8 mouse cellular contexts compared by ENCODE assay signal in genomic region chr5:130171956-130172601, GRCm38 (mm10). TPM values are rescaled to one million over a fixed set of nuclear protein-coding genes. Genes with fewer than 3 reads are reported as not detected.
DNase-seq lines count a peak whose midpoint lies in the region; ATAC-seq and TF ChIP-seq lines count a peak whose summit lies in the region.

No protein-coding gene starts in this region.

- H3K4me3 ChIP-seq in intestine, postnatal 0 days (ENCODE audit: low read depth, low read length), result peak overlapping the region; percentile 72
- peak overlapping the region; percentile 93 for H3K4me3 ChIP-seq in lung, embryonic 14.5 days (ENCODE audit: low read depth, low read length)
- peak overlapping the region; percentile 58 for H3K4me3 ChIP-seq in neural tube, embryonic 15.5 days (replicated peaks)

- no peaks in the 10 kb centered on the region for H3K9me3 ChIP-seq in intestine, postnatal 0 days (ENCODE audit: control insufficient read depth)
- no peaks in the 10 kb centered on the region for H3K9me3 ChIP-seq in lung, embryonic 14.5 days (ENCODE audit: low read depth, low read length)
- H3K9me3 ChIP-seq in neural tube, embryonic 15.5 days (replicated peaks), result no peaks in the 10 kb centered on the region

- TF ChIP-seq CTCF in intestine, postnatal 0 days (IDR thresholded peaks at IDR 0.05; ENCODE audit: low read depth), result no peak
- TF ChIP-seq CTCF in lung, embryonic 14.5 days (IDR thresholded peaks at IDR 0.05; ENCODE audit: low read depth), result no peak

- peak; percentile 35 to 71 for DNase-seq in urinary bladder, adult 18-20 months (ENCODE audit: low spot score in 2 of 2)
- DNase-seq in urinary bladder, postnatal 10 days (ENCODE audit: low spot score), result no peak
- DNase-seq in embryo, embryonic 10.5 days (ENCODE audit: low spot score), result peak; percentile 52
- DNase-seq in lung, embryonic 14.5 days, result peak; percentile 72
- no peak for DNase-seq in cerebellum, adult 9-11 months

- H3K27me3 ChIP-seq in intestine, postnatal 0 days (replicated peaks; ENCODE audit: control insufficient read depth, insufficient read depth, low read length), result no peaks in the 10 kb centered on the region
- no peaks in the 10 kb centered on the region for H3K27me3 ChIP-seq in lung, embryonic 14.5 days (ENCODE audit: insufficient read depth, low read length)
- no peaks in the 10 kb centered on the region for H3K27me3 ChIP-seq in neural tube, embryonic 15.5 days (replicated peaks)

- H3K36me3 ChIP-seq in intestine, postnatal 0 days (ENCODE audit: control insufficient read depth, insufficient read depth), result no peaks in the 10 kb centered on the region
- H3K36me3 ChIP-seq in lung, embryonic 14.5 days (ENCODE audit: insufficient read depth), result no peaks in the 10 kb centered on the region
- H3K36me3 ChIP-seq in neural tube, embryonic 15.5 days, result no peaks in the 10 kb centered on the region

- peak; percentile 78 for ATAC-seq in granulocyte monocyte progenitor cell, adult 5-6 weeks (replicated peaks; ENCODE audit: poor library complexity, severe bottlenecking)
- peak; percentile 73 for ATAC-seq in intestine, postnatal 0 days
- ATAC-seq in lung, embryonic 14.5 days (ENCODE audit: insufficient read depth), result peak; percentile 84
- peak; percentile 84 for ATAC-seq in neural tube, embryonic 15.5 days (ENCODE audit: low FRiP score)

- H3K9ac ChIP-seq in intestine, postnatal 0 days (ENCODE audit: low read depth, low read length), result peak overlapping the region; percentile 90
- peak overlapping the region; percentile 86 for H3K9ac ChIP-seq in lung, embryonic 14.5 days
- peak overlapping the region; percentile 83 for H3K9ac ChIP-seq in neural tube, embryonic 15.5 days (replicated peaks)

- H3K27ac ChIP-seq in intestine, postnatal 0 days (ENCODE audit: low read depth, low read length), result peak overlapping the region; percentile 92
- peak overlapping the region; percentile 81 for H3K27ac ChIP-seq in lung, embryonic 14.5 days (ENCODE audit: low read depth)
- peak overlapping the region; percentile 92 for H3K27ac ChIP-seq in neural tube, embryonic 15.5 days (replicated peaks)

- 1% methylated on average over 38 of the region's 46 CpGs for WGBS in intestine, postnatal 0 days
- 1% methylated on average over 39 of the region's 46 CpGs for WGBS in lung, embryonic 14.5 days
- WGBS in neural tube, embryonic 15.5 days, result 2% methylated on average over 37 of the region's 46 CpGs

- H3K4me1 ChIP-seq in intestine, postnatal 0 days (replicated peaks; ENCODE audit: control insufficient read depth, insufficient read depth, low read length), result peaks cover 7% of the 10 kb centered on the region; the same call in 1 of the 2 replicates
- H3K4me1 ChIP-seq in lung, embryonic 14.5 days (ENCODE audit: insufficient read depth), result peaks cover 15% of the 10 kb centered on the region
- H3K4me1 ChIP-seq in neural tube, embryonic 15.5 days, result peaks cover 27% of the 10 kb centered on the region

- H3K4me2 ChIP-seq in intestine, postnatal 0 days (replicated peaks; ENCODE audit: low read depth), result peak overlapping the region; percentile 72
- peak overlapping the region; percentile 78 for H3K4me2 ChIP-seq in lung, embryonic 14.5 days
- peak overlapping the region; percentile 82 for H3K4me2 ChIP-seq in neural tube, embryonic 15.5 days

RNA-seq across cellular contexts. Expression of gene Rabgef1, which starts 0.5 kb away (rescaled TPM):
- total RNA-seq in granulocyte monocyte progenitor cell, adult 5-6 weeks (2014; fragmentation: Nextera tagmentation), result 12.8 and 18.8 TPM in 2 replicates
- total RNA-seq in granulocyte monocyte progenitor cell, adult 5-6 weeks (2017), result 11.3 and 24.0 TPM in 2 replicates
- 21.1 and 21.9 TPM in 2 replicates for polyA plus RNA-seq in intestine, postnatal 0 days (2015; fragmentation: Nextera tagmentation; extraction: Ambion mirVana)
- 23.9 and 25.1 TPM in 2 replicates for polyA plus RNA-seq in lung, embryonic 14.5 days (2014; fragmentation: Nextera tagmentation; extraction: Ambion mirVana)
- polyA plus RNA-seq in neural tube, embryonic 15.5 days (2015; fragmentation: Nextera tagmentation; extraction: Ambion mirVana), result 38.9 and 42.0 TPM in 2 replicates

RNA-seq across cellular contexts. Expression of gene Kctd7, which starts 27.4 kb away (rescaled TPM):
- total RNA-seq in granulocyte monocyte progenitor cell, adult 5-6 weeks (2014; fragmentation: Nextera tagmentation), result 3.2 and 4.4 TPM in 2 replicates
- total RNA-seq in granulocyte monocyte progenitor cell, adult 5-6 weeks (2017), result 3.6 and 4.1 TPM in 2 replicates
- 2.4 and 2.9 TPM in 2 replicates for polyA plus RNA-seq in intestine, postnatal 0 days (2015; fragmentation: Nextera tagmentation; extraction: Ambion mirVana)
- 6.1 and 7.4 TPM in 2 replicates for polyA plus RNA-seq in lung, embryonic 14.5 days (2014; fragmentation: Nextera tagmentation; extraction: Ambion mirVana)
- 14.9 and 16.4 TPM in 2 replicates for polyA plus RNA-seq in neural tube, embryonic 15.5 days (2015; fragmentation: Nextera tagmentation; extraction: Ambion mirVana)

RNA-seq across cellular contexts. Expression of gene Tmem248, which starts 44.8 kb away (rescaled TPM):
- 64.5 and 70.1 TPM in 2 replicates for total RNA-seq in granulocyte monocyte progenitor cell, adult 5-6 weeks (2014; fragmentation: Nextera tagmentation)
- total RNA-seq in granulocyte monocyte progenitor cell, adult 5-6 weeks (2017), result 71.8 and 85.0 TPM in 2 replicates
- polyA plus RNA-seq in intestine, postnatal 0 days (2015; fragmentation: Nextera tagmentation; extraction: Ambion mirVana), result 45.7 and 47.0 TPM in 2 replicates
- polyA plus RNA-seq in lung, embryonic 14.5 days (2014; fragmentation: Nextera tagmentation; extraction: Ambion mirVana), result 42.4 and 46.6 TPM in 2 replicates
- polyA plus RNA-seq in neural tube, embryonic 15.5 days (2015; fragmentation: Nextera tagmentation; extraction: Ambion mirVana), result 24.7 and 27.5 TPM in 2 replicates

Comparison
In these comparisons a context has a peak if more than half of its experiments do, and no peak if none do; other contexts are left out.
1. DNase-seq: peak in urinary bladder, adult 18-20 months (2 of 2), embryo, embryonic 10.5 days (single experiment) and lung, embryonic 14.5 days (single experiment); none in urinary bladder, postnatal 10 days (single experiment) and cerebellum, adult 9-11 months (single experiment).
2. Peak in every context shown above with its lines, with median percentiles within 50 percentile points of each other: ATAC-seq, H3K27ac ChIP-seq, H3K4me2 ChIP-seq, H3K4me3 ChIP-seq and H3K9ac ChIP-seq.